Mouse (Mus musculus): ENCODE measurements around the gene Hpse2. TPM values are rescaled to one million over a fixed set of nuclear protein-coding genes. Genes with fewer than 3 reads are reported as not detected.
A peak's percentile ranks its signal among the peaks of the same experiment; 100 is the strongest.
"Not testable (repeated sequence)": the region's sequence is repeated elsewhere in the genome, so short reads cannot be mapped to it uniquely, and the experiment has no call there.

The Hpse2 gene
- polyA plus RNA-seq, 2 experiments: 4.0 to 5.6 TPM

DNA sequence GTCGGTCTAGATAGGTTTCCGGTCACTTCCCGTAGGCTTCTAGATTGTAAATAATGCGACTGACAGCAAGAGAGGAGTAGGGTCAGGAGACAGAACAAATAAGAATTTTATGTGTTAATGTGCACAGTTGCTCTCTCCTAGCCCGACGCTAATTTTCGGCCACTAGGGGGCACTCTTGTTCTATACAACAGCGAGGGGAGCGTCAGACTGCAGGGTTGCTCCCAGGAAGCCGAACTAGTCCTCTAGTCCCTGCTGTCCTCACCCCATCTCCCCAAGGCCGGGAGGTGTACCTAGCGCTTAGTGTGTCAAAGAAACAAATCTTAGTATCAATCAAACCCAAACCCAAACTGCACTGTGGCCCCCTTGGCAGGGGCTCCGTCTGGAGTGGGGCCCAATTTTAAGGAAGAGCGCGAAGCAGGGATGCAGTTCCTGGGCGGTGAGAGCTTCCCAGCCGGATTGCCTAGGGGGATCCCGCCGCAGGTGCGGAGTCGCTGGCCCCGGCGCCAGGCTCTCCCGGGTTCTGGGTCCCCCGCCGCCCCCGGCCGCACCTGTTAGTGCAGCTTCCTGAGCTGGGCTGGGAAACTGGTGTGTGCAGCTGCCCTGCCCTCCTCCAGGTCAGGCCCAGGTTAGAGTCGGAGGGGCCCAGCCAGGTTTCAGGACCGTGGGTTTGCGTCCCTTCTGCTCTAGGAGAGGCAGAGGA lies 593.1 kb downstream of the Hpse2 start:
- Histone ChIP-seq H3K9ac (ENCODE audit: low read depth, low read length, severe bottlenecking) (peak overlapping the region; percentile 45), H3K4me2 (replicated peaks; ENCODE audit: low read depth, low read length, severe bottlenecking) (peak overlapping the region; percentile 88), H3K9me3 (ENCODE audit: control insufficient read depth, low read length) (no peaks in the 10 kb centered on the region), H3K27ac (replicated peaks; ENCODE audit: low read depth, low read length) (no peak overlapping the region), H3K36me3 (ENCODE audit: control insufficient read depth, insufficient read depth, low read length) (no peaks in the 10 kb centered on the region), H3K4me1 (ENCODE audit: control insufficient read depth, insufficient read depth, low read length) (peaks cover 21% of the 10 kb centered on the region), H3K4me3 (replicated peaks; ENCODE audit: low read length) (peak overlapping the region; percentile 39), H3K27me3 (ENCODE audit: control insufficient read depth, insufficient read depth, low read length) (no peaks in the 10 kb centered on the region)
- no peak for TF ChIP-seq POLR2A (IDR thresholded peaks at IDR 0.05; ENCODE audit: borderline replicate concordance, extremely low read depth, insufficient read depth, insufficient read length)
- DNase-seq (ENCODE audit: low spot score) (peak; percentile 89), ATAC-seq (ENCODE audit: low FRiP score, low read depth) (peak; percentile 78)
- under 1% methylated on average over 30 of the region's 31 CpGs for WGBS

DNA sequence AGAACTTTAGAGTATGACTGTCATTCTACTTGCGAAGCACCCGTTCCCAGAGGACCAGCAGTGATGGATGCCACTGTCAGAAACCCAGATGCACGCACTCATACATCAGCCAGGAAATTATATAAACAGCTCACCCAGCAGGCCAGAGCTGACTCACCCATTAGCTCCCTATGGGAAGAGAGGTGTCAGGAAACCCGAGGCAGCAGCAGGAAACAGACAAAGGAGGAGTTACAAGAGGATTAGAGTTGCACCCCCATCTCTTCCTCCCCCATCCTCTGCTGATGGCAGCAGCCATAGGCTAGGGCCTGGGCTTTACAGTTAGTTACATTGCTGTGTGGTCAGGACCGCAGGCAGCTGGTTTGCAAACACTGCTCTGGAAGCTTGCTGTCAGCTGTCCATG lies 599.8 kb downstream of the Hpse2 start:
- no peaks in the 10 kb centered on the region for H3K9me3 ChIP-seq (ENCODE audit: control insufficient read depth, low read length)
- no peaks in the 10 kb centered on the region for H3K27me3 ChIP-seq (ENCODE audit: control insufficient read depth, insufficient read depth, low read length)
- no peak overlapping the region for H3K9ac ChIP-seq (ENCODE audit: low read depth, low read length, severe bottlenecking)
- WGBS: 49% methylated on average over 5 of the region's 5 CpGs
- no peak for ATAC-seq (ENCODE audit: low FRiP score, low read depth)
- DNase-seq (ENCODE audit: low spot score): no peak
- H3K36me3 ChIP-seq (ENCODE audit: control insufficient read depth, insufficient read depth, low read length): no peaks in the 10 kb centered on the region
- no peak overlapping the region for H3K27ac ChIP-seq (replicated peaks; ENCODE audit: low read depth, low read length)
- no peak for TF ChIP-seq POLR2A (IDR thresholded peaks at IDR 0.05; ENCODE audit: borderline replicate concordance, extremely low read depth, insufficient read depth, insufficient read length)
- no peak overlapping the region for H3K4me2 ChIP-seq (replicated peaks; ENCODE audit: low read depth, low read length, severe bottlenecking)
- H3K4me3 ChIP-seq (replicated peaks; ENCODE audit: low read length): no peak overlapping the region
- H3K4me1 ChIP-seq (ENCODE audit: control insufficient read depth, insufficient read depth, low read length): no peaks in the 10 kb centered on the region

DNA sequence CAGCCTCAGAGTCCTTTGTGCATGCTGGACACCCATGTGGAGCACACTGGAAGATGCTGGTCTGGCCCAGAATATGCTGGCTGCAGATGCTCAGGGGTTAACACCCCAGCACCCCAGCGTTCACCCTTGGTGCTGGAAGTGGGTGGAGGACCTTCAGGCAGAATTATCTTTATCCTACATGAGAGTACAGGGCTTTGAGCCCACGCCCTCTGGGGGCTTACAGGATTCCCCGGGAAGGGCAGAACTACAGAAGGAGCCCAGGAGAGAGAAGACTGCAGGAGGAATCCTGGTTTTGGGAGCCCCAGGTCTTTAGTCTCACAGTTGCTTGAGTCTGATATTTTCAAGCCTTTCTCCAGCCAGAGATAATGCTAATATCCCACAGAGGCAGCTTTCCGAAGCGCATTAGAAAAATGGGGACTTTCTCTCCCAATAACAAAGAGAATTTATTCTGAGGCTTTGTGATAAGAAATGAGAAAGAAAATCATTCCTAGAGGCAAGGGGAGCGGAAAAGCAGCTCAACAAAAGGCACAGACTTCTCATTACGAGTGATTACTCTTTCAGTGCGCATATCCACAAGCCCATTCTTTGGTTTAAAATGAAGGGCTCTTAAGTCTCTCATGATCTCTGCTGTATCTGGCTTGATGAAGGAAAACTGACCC lies 602.5 kb downstream of the Hpse2 start:
- Histone ChIP-seq H3K27ac (replicated peaks; ENCODE audit: low read depth, low read length) (no peak overlapping the region), H3K4me2 (replicated peaks; ENCODE audit: low read depth, low read length, severe bottlenecking) (no peak overlapping the region), H3K4me1 (ENCODE audit: control insufficient read depth, insufficient read depth, low read length) (no peaks in the 10 kb centered on the region), H3K36me3 (ENCODE audit: control insufficient read depth, insufficient read depth, low read length) (no peaks in the 10 kb centered on the region), H3K9me3 (ENCODE audit: control insufficient read depth, low read length) (no peaks in the 10 kb centered on the region), H3K4me3 (replicated peaks; ENCODE audit: low read length) (no peak overlapping the region), H3K9ac (ENCODE audit: low read depth, low read length, severe bottlenecking) (no peak overlapping the region), H3K27me3 (ENCODE audit: control insufficient read depth, insufficient read depth, low read length) (no peaks in the 10 kb centered on the region)
- TF ChIP-seq POLR2A (IDR thresholded peaks at IDR 0.05; ENCODE audit: borderline replicate concordance, extremely low read depth, insufficient read depth, insufficient read length): no peak
- DNase-seq (ENCODE audit: low spot score) (no peak), ATAC-seq (ENCODE audit: low FRiP score, low read depth) (no peak)
- WGBS: 63% methylated on average over 8 of the region's 8 CpGs

- ATAC-seq (ENCODE audit: low FRiP score, low read depth) (no peak), DNase-seq (ENCODE audit: low spot score) (no peak)
- no peaks in the 10 kb centered on the region for H3K9me3 ChIP-seq (ENCODE audit: control insufficient read depth, low read length)
- no peaks in the 10 kb centered on the region for H3K27me3 ChIP-seq (ENCODE audit: control insufficient read depth, insufficient read depth, low read length)
- TF ChIP-seq POLR2A (IDR thresholded peaks at IDR 0.05; ENCODE audit: borderline replicate concordance, extremely low read depth, insufficient read depth, insufficient read length): no peak
- H3K27ac ChIP-seq (replicated peaks; ENCODE audit: low read depth, low read length): no peak overlapping the region
- no peak overlapping the region for H3K4me2 ChIP-seq (replicated peaks; ENCODE audit: low read depth, low read length, severe bottlenecking)
- 26% methylated on average over 2 of the region's 2 CpGs for WGBS
- H3K36me3 ChIP-seq (ENCODE audit: control insufficient read depth, insufficient read depth, low read length): no peaks in the 10 kb centered on the region
- no peaks in the 10 kb centered on the region for H3K4me1 ChIP-seq (ENCODE audit: control insufficient read depth, insufficient read depth, low read length)
- no peak overlapping the region for H3K9ac ChIP-seq (ENCODE audit: low read depth, low read length, severe bottlenecking)
- no peak overlapping the region for H3K4me3 ChIP-seq (replicated peaks; ENCODE audit: low read length)
Measured at GRCm38 (mm10) chr19:42785129-42785528, 603.0 kb downstream of the Hpse2 start.

GRCm38 (mm10) chr19:42780156-42780538 lies 608.0 kb downstream of the Hpse2 start:
- Histone ChIP-seq H3K4me2 (replicated peaks; ENCODE audit: low read depth, low read length, severe bottlenecking) (peak overlapping the region; percentile 69), H3K9ac (ENCODE audit: low read depth, low read length, severe bottlenecking) (peak overlapping the region; percentile 54), H3K4me3 (replicated peaks; ENCODE audit: low read length) (peak overlapping the region; percentile 54), H3K27ac (replicated peaks; ENCODE audit: low read depth, low read length) (peak overlapping the region; percentile 76; the same call in 1 of the 2 replicates)
- not testable (repeated sequence) for ATAC-seq (ENCODE audit: low FRiP score, low read depth); H3K4me1 ChIP-seq (ENCODE audit: control insufficient read depth, insufficient read depth, low read length); H3K27me3 ChIP-seq (ENCODE audit: control insufficient read depth, insufficient read depth, low read length); H3K36me3 ChIP-seq (ENCODE audit: control insufficient read depth, insufficient read depth, low read length); H3K9me3 ChIP-seq (ENCODE audit: control insufficient read depth, low read length); DNase-seq (ENCODE audit: low spot score)
- WGBS: 56% methylated on average over 7 of the region's 7 CpGs

Measured in limb, embryonic 14.5 days (tissue).